Mouse (Mus musculus): ENCODE results near the gene Nt5c2. TPM values are rescaled to one million over a fixed set of nuclear protein-coding genes. Genes with fewer than 3 reads are reported as not detected.

The Nt5c2 gene
- polyA plus RNA-seq, 2 experiments = 32.9 to 67.1 TPM

DNA sequence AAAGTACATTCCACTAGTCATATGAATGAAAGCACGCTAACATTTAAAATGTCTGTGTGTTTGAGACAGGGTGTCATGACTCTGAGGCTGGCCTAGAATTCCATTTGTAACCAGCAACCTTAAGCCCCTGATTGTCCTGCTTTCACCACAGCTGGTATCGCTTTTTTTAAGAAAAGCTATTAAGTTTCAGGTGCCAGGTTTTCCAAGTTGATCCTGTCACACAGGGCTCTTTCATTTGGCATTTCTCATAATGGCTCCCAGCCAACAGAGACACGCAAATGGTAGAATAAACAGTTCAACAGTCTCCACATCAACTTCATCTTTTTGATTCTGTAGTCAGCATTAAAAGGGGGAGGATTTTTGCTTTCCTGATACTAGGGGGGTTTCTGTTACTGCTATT is 56.4 kb downstream of the Nt5c2 start:
- H3K9ac ChIP-seq (ENCODE audit: low read depth, low read length, severe bottlenecking) = no peak overlapping the region
- H3K4me2 ChIP-seq (replicated peaks; ENCODE audit: low read depth, low read length, severe bottlenecking) = no peak overlapping the region
- no peak overlapping the region for H3K27ac ChIP-seq (replicated peaks; ENCODE audit: low read depth, low read length)
- no peak for TF ChIP-seq POLR2A (IDR thresholded peaks at IDR 0.05; ENCODE audit: borderline replicate concordance, extremely low read depth, insufficient read depth, insufficient read length)
- no peak for ATAC-seq (ENCODE audit: low FRiP score, low read depth)
- H3K4me3 ChIP-seq (replicated peaks; ENCODE audit: low read length) = no peak overlapping the region
- 48% methylated on average over 3 of the region's 3 CpGs for WGBS
- no peaks in the 10 kb centered on the region; the same call in 1 of the 2 replicates for H3K36me3 ChIP-seq (ENCODE audit: control insufficient read depth, insufficient read depth, low read length)
- H3K27me3 ChIP-seq (ENCODE audit: control insufficient read depth, insufficient read depth, low read length) = no peaks in the 10 kb centered on the region
- no peaks in the 10 kb centered on the region for H3K9me3 ChIP-seq (ENCODE audit: control insufficient read depth, low read length)
- no peak for DNase-seq (ENCODE audit: low spot score)
- peaks cover 24% of the 10 kb centered on the region for H3K4me1 ChIP-seq (ENCODE audit: control insufficient read depth, insufficient read depth, low read length)

DNA sequence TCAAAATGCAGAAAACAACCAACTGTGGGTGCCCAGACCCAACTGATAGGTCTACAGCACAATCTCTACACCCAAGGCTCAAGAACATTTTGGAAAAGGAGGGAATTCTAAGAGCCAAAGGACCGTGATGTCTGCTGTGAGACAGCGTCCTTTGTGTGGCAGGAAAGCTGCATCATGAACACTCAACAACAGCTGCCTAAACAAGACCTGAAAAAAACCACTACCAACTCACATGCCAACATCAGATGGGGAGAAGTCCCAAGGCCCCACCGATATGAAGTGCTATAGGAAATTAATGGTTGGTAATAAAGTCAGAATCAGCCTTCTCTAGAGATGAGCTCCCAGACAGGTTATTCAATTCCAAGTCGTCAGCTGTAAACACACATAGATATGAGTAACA is 57.0 kb downstream of the Nt5c2 start:
- Histone ChIP-seq H3K4me3 (replicated peaks; ENCODE audit: low read length) (no peak overlapping the region), H3K4me1 (ENCODE audit: control insufficient read depth, insufficient read depth, low read length) (peaks cover 27% of the 10 kb centered on the region), H3K4me2 (replicated peaks; ENCODE audit: low read depth, low read length, severe bottlenecking) (no peak overlapping the region), H3K27ac (replicated peaks; ENCODE audit: low read depth, low read length) (no peak overlapping the region), H3K9me3 (ENCODE audit: control insufficient read depth, low read length) (no peaks in the 10 kb centered on the region), H3K9ac (ENCODE audit: low read depth, low read length, severe bottlenecking) (no peak overlapping the region), H3K36me3 (ENCODE audit: control insufficient read depth, insufficient read depth, low read length) (no peaks in the 10 kb centered on the region; the same call in 1 of the 2 replicates), H3K27me3 (ENCODE audit: control insufficient read depth, insufficient read depth, low read length) (no peaks in the 10 kb centered on the region)
- TF ChIP-seq POLR2A (IDR thresholded peaks at IDR 0.05; ENCODE audit: borderline replicate concordance, extremely low read depth, insufficient read depth, insufficient read length) = no peak
- DNase-seq (ENCODE audit: low spot score) (no peak), ATAC-seq (ENCODE audit: low FRiP score, low read depth) (no peak)
- 77% methylated on average over 4 of the region's 4 CpGs for WGBS

DNA sequence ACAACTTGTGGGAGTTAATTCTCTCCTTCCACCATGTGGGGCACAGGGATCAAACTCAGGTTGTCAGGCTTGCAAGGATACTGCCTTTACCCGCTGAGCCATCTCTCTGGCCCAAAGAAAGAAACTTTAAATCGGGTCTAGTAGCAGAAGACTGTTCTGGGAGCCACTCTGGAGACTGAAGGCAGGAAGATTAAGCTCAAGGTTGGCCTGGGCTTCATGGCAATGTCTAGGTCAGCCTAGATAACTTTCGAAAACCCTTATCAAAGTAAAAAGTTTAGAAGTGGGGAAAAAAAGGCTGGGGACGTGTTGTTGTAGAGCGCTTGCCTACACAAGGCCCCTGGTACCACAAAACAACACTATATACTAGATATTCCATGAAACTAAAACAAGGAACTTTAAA is 58.0 kb downstream of the Nt5c2 start:
- DNase-seq (ENCODE audit: low spot score) (no peak), ATAC-seq (ENCODE audit: low FRiP score, low read depth) (no peak)
- Histone ChIP-seq H3K4me2 (replicated peaks; ENCODE audit: low read depth, low read length, severe bottlenecking) (no peak overlapping the region), H3K9ac (ENCODE audit: low read depth, low read length, severe bottlenecking) (no peak overlapping the region), H3K4me1 (ENCODE audit: control insufficient read depth, insufficient read depth, low read length) (peaks cover 28% of the 10 kb centered on the region), H3K27me3 (ENCODE audit: control insufficient read depth, insufficient read depth, low read length) (no peaks in the 10 kb centered on the region), H3K27ac (replicated peaks; ENCODE audit: low read depth, low read length) (no peak overlapping the region), H3K9me3 (ENCODE audit: control insufficient read depth, low read length) (no peaks in the 10 kb centered on the region), H3K4me3 (replicated peaks; ENCODE audit: low read length) (no peak overlapping the region), H3K36me3 (ENCODE audit: control insufficient read depth, insufficient read depth, low read length) (no peaks in the 10 kb centered on the region; the same call in 1 of the 2 replicates)
- WGBS = 92% methylated on average over 5 of the region's 5 CpGs
- no peak for TF ChIP-seq POLR2A (IDR thresholded peaks at IDR 0.05; ENCODE audit: borderline replicate concordance, extremely low read depth, insufficient read depth, insufficient read length)

DNA sequence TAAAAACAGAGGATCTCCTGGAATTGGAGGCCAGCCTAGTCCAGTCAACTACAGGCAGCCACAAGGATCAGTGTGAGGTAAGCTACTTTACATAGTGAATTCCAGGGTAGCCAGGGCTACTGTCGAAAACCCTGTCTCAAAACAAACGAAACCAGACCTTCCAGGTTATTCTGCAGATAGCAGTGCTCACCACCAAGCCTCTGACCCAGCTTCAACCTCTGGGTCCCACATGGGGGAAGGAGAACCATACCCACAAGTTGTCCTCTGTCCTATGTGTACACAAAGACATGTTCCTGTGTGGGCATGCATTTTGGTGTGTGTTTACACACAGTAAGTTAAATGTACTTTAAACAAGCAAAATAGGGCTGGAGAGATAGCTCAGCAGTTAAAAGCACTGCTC is 58.5 kb downstream of the Nt5c2 start:
- H3K27me3 ChIP-seq (ENCODE audit: control insufficient read depth, insufficient read depth, low read length) = no peaks in the 10 kb centered on the region
- H3K4me1 ChIP-seq (ENCODE audit: control insufficient read depth, insufficient read depth, low read length) = peaks cover 28% of the 10 kb centered on the region
- 71% methylated on average over 2 of the region's 2 CpGs for WGBS
- no peaks in the 10 kb centered on the region; the same call in 1 of the 2 replicates for H3K36me3 ChIP-seq (ENCODE audit: control insufficient read depth, insufficient read depth, low read length)
- H3K4me3 ChIP-seq (replicated peaks; ENCODE audit: low read length) = no peak overlapping the region
- no peak overlapping the region for H3K4me2 ChIP-seq (replicated peaks; ENCODE audit: low read depth, low read length, severe bottlenecking)
- H3K27ac ChIP-seq (replicated peaks; ENCODE audit: low read depth, low read length) = no peak overlapping the region
- H3K9ac ChIP-seq (ENCODE audit: low read depth, low read length, severe bottlenecking) = no peak overlapping the region
- no peak for TF ChIP-seq POLR2A (IDR thresholded peaks at IDR 0.05; ENCODE audit: borderline replicate concordance, extremely low read depth, insufficient read depth, insufficient read length)
- no peak for ATAC-seq (ENCODE audit: low FRiP score, low read depth)
- DNase-seq (ENCODE audit: low spot score) = no peak
- no peaks in the 10 kb centered on the region for H3K9me3 ChIP-seq (ENCODE audit: control insufficient read depth, low read length)

DNA sequence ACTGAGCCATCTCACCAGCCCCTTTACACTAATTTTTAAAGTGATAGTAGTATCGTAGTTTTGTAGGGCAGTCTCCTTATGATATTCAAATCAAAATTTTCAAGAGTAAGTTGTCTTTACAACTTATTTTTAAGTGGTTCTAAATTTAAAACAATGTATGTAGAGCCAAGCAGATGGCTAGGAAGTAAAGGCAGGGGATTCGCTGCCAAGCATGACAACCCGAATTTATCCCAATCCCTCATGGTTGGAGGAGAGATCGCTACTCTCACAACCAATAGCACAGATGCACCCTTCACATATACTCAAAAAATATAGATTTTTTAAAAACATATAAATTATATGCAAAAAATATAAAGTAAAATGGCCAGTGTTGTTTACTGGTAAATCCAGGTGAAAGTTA is 59.3 kb downstream of the Nt5c2 start:
- Histone ChIP-seq H3K9ac (ENCODE audit: low read depth, low read length, severe bottlenecking) (no peak overlapping the region), H3K27me3 (ENCODE audit: control insufficient read depth, insufficient read depth, low read length) (no peaks in the 10 kb centered on the region), H3K9me3 (ENCODE audit: control insufficient read depth, low read length) (no peaks in the 10 kb centered on the region), H3K4me2 (replicated peaks; ENCODE audit: low read depth, low read length, severe bottlenecking) (no peak overlapping the region), H3K4me1 (ENCODE audit: control insufficient read depth, insufficient read depth, low read length) (peaks cover 23% of the 10 kb centered on the region), H3K36me3 (ENCODE audit: control insufficient read depth, insufficient read depth, low read length) (peaks cover under 1% of the 10 kb centered on the region), H3K27ac (replicated peaks; ENCODE audit: low read depth, low read length) (no peak overlapping the region), H3K4me3 (replicated peaks; ENCODE audit: low read length) (no peak overlapping the region)
- 97% methylated on average over 4 of the region's 4 CpGs for WGBS
- TF ChIP-seq POLR2A (IDR thresholded peaks at IDR 0.05; ENCODE audit: borderline replicate concordance, extremely low read depth, insufficient read depth, insufficient read length) = no peak
- DNase-seq (ENCODE audit: low spot score) = no peak
- no peak for ATAC-seq (ENCODE audit: low FRiP score, low read depth)

DNA sequence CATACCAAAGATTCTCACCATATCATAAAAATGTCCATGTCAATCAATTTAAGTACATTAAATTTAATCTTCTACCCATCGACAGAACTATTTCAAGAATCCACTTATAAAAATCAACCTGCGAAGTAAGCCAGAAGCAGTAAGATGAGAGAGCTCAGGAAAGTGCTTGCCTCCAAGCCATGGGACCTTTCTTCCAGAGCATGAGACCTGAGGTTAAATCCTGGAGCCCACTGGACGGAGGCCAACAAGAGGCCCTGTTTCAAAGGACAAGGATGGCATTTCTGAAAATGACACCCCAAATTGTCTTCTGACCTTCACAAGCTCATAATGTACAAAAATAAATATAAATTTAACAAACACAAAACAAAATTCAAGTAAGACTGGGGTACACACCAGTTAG is 61.4 kb downstream of the Nt5c2 start:
- Histone ChIP-seq H3K36me3 (ENCODE audit: control insufficient read depth, insufficient read depth, low read length) (peaks cover 11% of the 10 kb centered on the region), H3K4me2 (replicated peaks; ENCODE audit: low read depth, low read length, severe bottlenecking) (no peak overlapping the region), H3K9ac (ENCODE audit: low read depth, low read length, severe bottlenecking) (no peak overlapping the region), H3K4me1 (ENCODE audit: control insufficient read depth, insufficient read depth, low read length) (peaks cover 5% of the 10 kb centered on the region), H3K27me3 (ENCODE audit: control insufficient read depth, insufficient read depth, low read length) (no peaks in the 10 kb centered on the region), H3K27ac (replicated peaks; ENCODE audit: low read depth, low read length) (0 out of 2 replicates have a peak overlapping the region, but pooled peaks have one; percentile 33), H3K4me3 (replicated peaks; ENCODE audit: low read length) (no peak overlapping the region), H3K9me3 (ENCODE audit: control insufficient read depth, low read length) (no peaks in the 10 kb centered on the region)
- no peak for ATAC-seq (ENCODE audit: low FRiP score, low read depth)
- no peak for TF ChIP-seq POLR2A (IDR thresholded peaks at IDR 0.05; ENCODE audit: borderline replicate concordance, extremely low read depth, insufficient read depth, insufficient read length)
- WGBS = 56% methylated on average over 3 of the region's 3 CpGs
- DNase-seq (ENCODE audit: low spot score) = no peak

Measured in limb, embryonic 14.5 days (tissue).